Mouse (Mus musculus): ENCODE measurements at regions not wholly inside any gene's neighbourhood (a gene's known extent, or its start where the extent isn't known, plus 50 kb on each side); places are given as distances from the start of the nearest gene placed in this dataset.

DNA sequence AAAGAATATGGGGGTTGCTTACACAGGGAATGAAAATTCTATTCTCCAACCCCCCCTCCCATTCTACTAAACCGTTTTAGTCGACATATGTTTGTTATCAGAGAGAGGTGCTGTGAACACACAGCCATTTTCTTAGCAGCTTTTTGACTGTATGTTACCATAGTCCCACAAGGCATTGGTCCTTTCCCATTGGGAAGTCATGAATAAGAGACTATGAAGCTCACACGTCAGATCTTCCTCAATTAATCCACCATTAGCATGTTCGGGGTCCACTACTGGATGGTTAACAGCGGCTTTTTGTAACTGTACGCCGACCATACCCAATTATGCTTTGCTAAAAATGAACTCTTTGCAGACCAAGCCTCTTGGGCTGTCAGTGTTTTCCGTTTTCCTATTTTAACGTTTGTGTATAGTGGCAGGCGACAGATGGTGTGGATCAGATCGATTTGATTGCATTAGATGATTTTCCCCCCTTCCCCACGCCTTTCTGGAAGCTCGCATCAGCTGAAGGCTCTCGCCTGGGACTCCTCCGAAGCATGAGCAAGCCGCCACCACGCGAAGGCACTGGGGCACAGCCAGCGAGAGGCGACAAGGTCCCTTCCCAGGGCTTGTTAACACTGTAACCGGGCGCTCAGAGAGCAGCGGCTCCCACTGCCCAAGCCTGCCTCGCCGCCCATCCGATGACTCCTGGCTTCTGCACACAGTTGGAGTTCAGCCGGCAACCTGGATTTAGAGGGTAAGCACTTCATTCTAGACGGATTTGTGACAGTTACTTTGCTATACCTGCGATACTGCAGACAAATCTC lies 131.9 kb upstream of the Dpyd start:
- TF ChIP-seq POLR2A (IDR thresholded peaks at IDR 0.05; ENCODE audit: low read depth, low read length) (no peak), CTCF (IDR thresholded peaks at IDR 0.05; ENCODE audit: extremely low read depth, insufficient read depth, insufficient read length, insufficient replicate concordance) (no peak)
